16 mouse cellular contexts compared by ENCODE assay signal in the genomic region with DNA sequence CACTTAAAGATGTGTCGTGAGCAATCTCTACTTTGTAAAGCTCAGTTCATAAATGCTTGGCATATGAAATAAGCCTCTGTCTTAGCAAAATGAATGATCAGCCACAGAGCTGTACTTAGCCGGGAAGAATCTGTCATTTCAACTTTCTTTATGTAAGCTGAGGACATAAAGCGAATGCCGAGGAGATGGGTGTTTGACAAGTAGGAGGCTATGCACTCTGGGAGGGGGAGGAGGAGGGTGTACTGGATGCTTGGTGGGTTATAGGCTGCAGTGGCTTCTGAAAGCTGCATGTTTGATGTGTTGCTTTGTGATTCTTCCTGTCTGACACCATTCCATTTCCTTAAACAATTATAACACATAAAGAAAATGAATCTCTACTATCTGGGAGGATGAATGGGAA.
A peak's percentile ranks its signal among the peaks of the same experiment; 100 is the strongest.
DNase-seq lines count a peak whose midpoint lies in the region; ATAC-seq and TF ChIP-seq lines count a peak whose summit lies in the region.
"Had no signal": no experiment of that assay in that cellular context is flagged by ENCODE, and none has a peak within 500 bp of the region (broad histone marks: within the 10 kb centered on the region; RNA-seq: fewer than 3 reads in every experiment).

No protein-coding gene starts in this region.

- H3K4me1 ChIP-seq in forebrain, embryonic 13.5 days, result peaks cover 12% of the 10 kb centered on the region
- H3K4me1 ChIP-seq in forebrain, embryonic 11.5 days (replicated peaks; ENCODE audit: control insufficient read depth, insufficient read depth, low read length), result no peaks in the 10 kb centered on the region
- H3K4me1 ChIP-seq in hindbrain, embryonic 16.5 days (ENCODE audit: control insufficient read depth, insufficient read depth, low read depth, low read length), result no peaks in the 10 kb centered on the region
- H3K4me1 ChIP-seq in hindbrain, postnatal 0 days (ENCODE audit: insufficient read depth, low read length), result no peaks in the 10 kb centered on the region
- H3K4me1 ChIP-seq in midbrain, embryonic 16.5 days (ENCODE audit: control insufficient read depth, insufficient read depth, low read length), result no peaks in the 10 kb centered on the region; the same call in 1 of the 2 replicates
- H3K4me1 ChIP-seq in midbrain, embryonic 13.5 days (replicated peaks), result peaks cover 8% of the 10 kb centered on the region
- H3K4me1 ChIP-seq: heart, embryonic 13.5 days; hindbrain, embryonic 15.5 days had no signal

- ATAC-seq in forebrain, embryonic 13.5 days, result peak; percentile 76
- no peak for ATAC-seq in forebrain, embryonic 11.5 days (replicated peaks; ENCODE audit: low FRiP score)
- ATAC-seq in hindbrain, embryonic 16.5 days, result 0 out of 2 replicates have a peak, but pooled peaks have one; percentile 40
- ATAC-seq in hindbrain, postnatal 0 days, result no peak
- ATAC-seq in midbrain, embryonic 16.5 days, result 0 out of 2 replicates have a peak, but pooled peaks have one; percentile 17
- no peak for ATAC-seq in midbrain, embryonic 13.5 days

- no peak overlapping the region for H3K4me3 ChIP-seq in forebrain, embryonic 13.5 days
- H3K4me3 ChIP-seq in forebrain, embryonic 11.5 days (ENCODE audit: low read depth, low read length), result no peak overlapping the region
- H3K4me3 ChIP-seq in hindbrain, embryonic 16.5 days (ENCODE audit: low read length), result no peak overlapping the region
- H3K4me3 ChIP-seq in hindbrain, postnatal 0 days (ENCODE audit: low read length), result no peak overlapping the region
- H3K4me3 ChIP-seq in midbrain, embryonic 16.5 days (ENCODE audit: low read depth, low read length), result no peak overlapping the region
- H3K4me3 ChIP-seq in midbrain, embryonic 13.5 days (replicated peaks), result no peak overlapping the region
- H3K4me3 ChIP-seq: heart, embryonic 13.5 days; hindbrain, embryonic 15.5 days had no signal

- TF ChIP-seq CTCF in hindbrain, postnatal 0 days (IDR thresholded peaks at IDR 0.05; ENCODE audit: low read depth), result no peak

- no peaks in the 10 kb centered on the region for H3K9me3 ChIP-seq in forebrain, embryonic 13.5 days (replicated peaks)
- H3K9me3 ChIP-seq in forebrain, embryonic 11.5 days (ENCODE audit: control insufficient read depth, low read length), result no peaks in the 10 kb centered on the region
- H3K9me3 ChIP-seq in hindbrain, embryonic 16.5 days (ENCODE audit: control insufficient read depth, low read length), result no peaks in the 10 kb centered on the region
- no peaks in the 10 kb centered on the region for H3K9me3 ChIP-seq in hindbrain, postnatal 0 days (ENCODE audit: low read length)
- H3K9me3 ChIP-seq in midbrain, embryonic 16.5 days (replicated peaks; ENCODE audit: control insufficient read depth, low read length, poor library complexity, severe bottlenecking), result no peaks in the 10 kb centered on the region
- H3K9me3 ChIP-seq in midbrain, embryonic 13.5 days, result no peaks in the 10 kb centered on the region
- H3K9me3 ChIP-seq: heart, embryonic 13.5 days; hindbrain, embryonic 15.5 days had no signal

- no peak overlapping the region for H3K4me2 ChIP-seq in forebrain, embryonic 13.5 days
- H3K4me2 ChIP-seq in forebrain, embryonic 11.5 days (ENCODE audit: low read depth, low read length, severe bottlenecking), result no peak overlapping the region
- H3K4me2 ChIP-seq in hindbrain, embryonic 16.5 days (ENCODE audit: low read length), result no peak overlapping the region
- H3K4me2 ChIP-seq in hindbrain, postnatal 0 days (ENCODE audit: low read depth, low read length), result no peak overlapping the region
- no peak overlapping the region for H3K4me2 ChIP-seq in midbrain, embryonic 16.5 days (ENCODE audit: low read length)
- no peak overlapping the region for H3K4me2 ChIP-seq in midbrain, embryonic 13.5 days (replicated peaks)
- H3K4me2 ChIP-seq: heart, embryonic 13.5 days; hindbrain, embryonic 15.5 days had no signal

- no peak overlapping the region for H3K9ac ChIP-seq in forebrain, embryonic 13.5 days
- H3K9ac ChIP-seq in forebrain, embryonic 11.5 days (ENCODE audit: low read length), result no peak overlapping the region
- H3K9ac ChIP-seq in hindbrain, embryonic 16.5 days (ENCODE audit: low read depth, low read length), result no peak overlapping the region
- no peak overlapping the region for H3K9ac ChIP-seq in hindbrain, postnatal 0 days (replicated peaks; ENCODE audit: low read length)
- no peak overlapping the region for H3K9ac ChIP-seq in midbrain, embryonic 16.5 days (ENCODE audit: low read depth, low read length)
- H3K9ac ChIP-seq in midbrain, embryonic 13.5 days (replicated peaks), result no peak overlapping the region
- H3K9ac ChIP-seq: heart, embryonic 13.5 days; hindbrain, embryonic 15.5 days had no signal

- no peaks in the 10 kb centered on the region for H3K27me3 ChIP-seq in forebrain, embryonic 13.5 days
- no peaks in the 10 kb centered on the region for H3K27me3 ChIP-seq in forebrain, embryonic 11.5 days (ENCODE audit: control insufficient read depth, insufficient read depth, low read length)
- H3K27me3 ChIP-seq in hindbrain, embryonic 16.5 days (replicated peaks; ENCODE audit: control insufficient read depth, insufficient read depth, low read length), result no peaks in the 10 kb centered on the region
- no peaks in the 10 kb centered on the region for H3K27me3 ChIP-seq in hindbrain, postnatal 0 days (ENCODE audit: insufficient read depth, low read length)
- no peaks in the 10 kb centered on the region for H3K27me3 ChIP-seq in midbrain, embryonic 16.5 days (ENCODE audit: control insufficient read depth, insufficient read depth, low read depth, low read length)
- H3K27me3 ChIP-seq in midbrain, embryonic 13.5 days, result no peaks in the 10 kb centered on the region
- H3K27me3 ChIP-seq: heart, embryonic 13.5 days; hindbrain, embryonic 15.5 days had no signal

- no peak for DNase-seq in forebrain, embryonic 11.5 days (ENCODE audit: low spot score)
- DNase-seq in hindbrain, postnatal 0 days (ENCODE audit: low spot score), result no peak
- no peak for DNase-seq in layer of hippocampus, adult 9-10 months (ENCODE audit: low spot score)
- DNase-seq: adrenal gland, postnatal 10 days; cerebellum, adult 11-12 months; cerebellum, adult 9-10 months; cerebellum, postnatal 25 days; gastrocnemius, postnatal 36 days; heart, adult 11 months; heart, postnatal 36 days had no signal

- H3K36me3 ChIP-seq in forebrain, embryonic 13.5 days (ENCODE audit: poor library complexity, severe bottlenecking), result no peaks in the 10 kb centered on the region
- no peaks in the 10 kb centered on the region for H3K36me3 ChIP-seq in forebrain, embryonic 11.5 days (ENCODE audit: control insufficient read depth, insufficient read depth, low read length)
- H3K36me3 ChIP-seq in hindbrain, embryonic 16.5 days (ENCODE audit: control insufficient read depth, insufficient read depth, low read length), result no peaks in the 10 kb centered on the region
- no peaks in the 10 kb centered on the region for H3K36me3 ChIP-seq in hindbrain, postnatal 0 days (ENCODE audit: insufficient read depth, low read length)
- no peaks in the 10 kb centered on the region for H3K36me3 ChIP-seq in midbrain, embryonic 16.5 days (ENCODE audit: control insufficient read depth, insufficient read depth, low read length)
- H3K36me3 ChIP-seq in midbrain, embryonic 13.5 days, result no peaks in the 10 kb centered on the region
- H3K36me3 ChIP-seq: heart, embryonic 13.5 days; hindbrain, embryonic 15.5 days had no signal

- no peak overlapping the region for H3K27ac ChIP-seq in forebrain, embryonic 13.5 days
- no peak overlapping the region for H3K27ac ChIP-seq in forebrain, embryonic 11.5 days (ENCODE audit: low read depth, low read length)
- no peak overlapping the region for H3K27ac ChIP-seq in hindbrain, embryonic 16.5 days (ENCODE audit: low read depth, low read length)
- no peak overlapping the region for H3K27ac ChIP-seq in hindbrain, postnatal 0 days
- H3K27ac ChIP-seq in midbrain, embryonic 16.5 days (ENCODE audit: low read length), result no peak overlapping the region
- no peak overlapping the region for H3K27ac ChIP-seq in midbrain, embryonic 13.5 days
- H3K27ac ChIP-seq: heart, embryonic 13.5 days; hindbrain, embryonic 15.5 days had no signal

- WGBS in forebrain, embryonic 13.5 days, result 65% methylated on average over 4 of the region's 4 CpGs
- 76% methylated on average over 4 of the region's 4 CpGs for WGBS in forebrain, embryonic 11.5 days
- WGBS in hindbrain, embryonic 16.5 days, result 60% methylated on average over 4 of the region's 4 CpGs
- WGBS in hindbrain, postnatal 0 days, result 45% methylated on average over 4 of the region's 4 CpGs
- 48% methylated on average over 4 of the region's 4 CpGs for WGBS in midbrain, embryonic 16.5 days
- WGBS in midbrain, embryonic 13.5 days, result 67% methylated on average over 4 of the region's 4 CpGs

Comparison
In these comparisons a context has a peak if more than half of its experiments do, and no peak if none do; other contexts are left out.
1. ATAC-seq: peak in forebrain, embryonic 13.5 days (single experiment), hindbrain, embryonic 16.5 days (single experiment) and midbrain, embryonic 16.5 days (single experiment); none in forebrain, embryonic 11.5 days (single experiment), hindbrain, postnatal 0 days (single experiment) and midbrain, embryonic 13.5 days (single experiment).